Mouse (Mus musculus) G1E (cell line): ENCODE data around the gene Rhoc.

Experiments
- CTCF ChIP-seq: IDR thresholded peaks from 2 replicates; pipeline ENCODE4 v1.5.1; 2012; ENCODE audit warnings: low read depth, low read length, inconsistent platforms, mixed read lengths
- GATA1 ChIP-seq: IDR thresholded peaks from 2 replicates; pipeline ENCODE4 v1.6.1; 2012; ENCODE audit warnings: borderline replicate concordance, low read length, inconsistent platforms, mixed read lengths
- POLR2AphosphoS5 ChIP-seq: IDR thresholded peaks from 2 replicates; pipeline ENCODE4 v1.6.1; 2012; ENCODE audit warnings: low read depth, low read length, inconsistent platforms; ENCODE audit not compliant: insufficient replicate concordance
- TAL1 ChIP-seq: conservative IDR thresholded peaks from 2 replicates; pipeline ENCODE4 v1.6.1; 2012; ENCODE audit warnings: low read depth, low read length, inconsistent platforms, mixed read lengths

GRCm38 (mm10) chr3:104769135-104769534 lies 19.0 kb upstream of the Rhoc start:
- TF ChIP-seq GATA1 (no peak), POLR2AphosphoS5 (no peak), CTCF (no peak), TAL1 (no peak)
